Mouse (Mus musculus): Measurements from ENCODE around the gene Unc5c. TPM values are rescaled to one million over a fixed set of nuclear protein-coding genes. Genes with fewer than 3 reads are reported as not detected.

The Unc5c gene
- total and polyA plus RNA-seq, 2 experiments from 2014 or later, result 9.2 to 28.3 TPM

DNA sequence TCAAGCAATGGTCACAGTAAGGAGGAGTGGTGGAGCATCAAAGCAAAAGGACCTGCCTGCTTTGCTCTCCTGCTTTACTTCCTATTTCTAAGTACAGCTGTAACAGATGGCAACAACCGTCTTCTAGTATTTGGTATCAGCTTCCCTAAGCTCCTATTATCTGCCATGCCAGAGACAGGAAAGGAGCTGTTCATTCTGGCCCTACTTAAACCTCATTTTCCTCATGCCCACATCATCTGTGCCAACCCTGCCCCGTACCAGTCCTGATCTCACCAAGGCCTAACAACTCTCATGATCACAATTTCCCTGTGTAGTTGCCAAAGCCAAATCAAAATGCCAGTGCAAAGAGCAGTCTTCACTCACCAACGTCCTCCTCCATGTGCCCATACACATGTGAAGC lies 226.4 kb downstream of the Unc5c start:
- no peak overlapping the region for H3K4me2 ChIP-seq (ENCODE audit: low read depth)
- no peaks in the 10 kb centered on the region for H3K36me3 ChIP-seq (ENCODE audit: insufficient read depth)
- WGBS, result 36% methylated on average over 3 of the region's 3 CpGs
- ATAC-seq (peak; percentile 47; the same call in 1 of the 2 replicates), DNase-seq (no peak)
- no peak for TF ChIP-seq CTCF (IDR thresholded peaks at IDR 0.05; ENCODE audit: low read depth)
- no peak overlapping the region for H3K9ac ChIP-seq
- no peak overlapping the region for H3K4me3 ChIP-seq (ENCODE audit: low read depth, low read length)
- H3K27ac ChIP-seq (ENCODE audit: low read depth, low read length), result no peak overlapping the region
- no peaks in the 10 kb centered on the region for H3K9me3 ChIP-seq (ENCODE audit: low read length)
- 0 out of 2 replicates have a peak, but pooled peaks cover 3% of the 10 kb centered on the region for H3K4me1 ChIP-seq (ENCODE audit: insufficient read depth)
- H3K27me3 ChIP-seq (ENCODE audit: insufficient read depth, low read length), result no peaks in the 10 kb centered on the region

- H3K4me1 ChIP-seq (ENCODE audit: insufficient read depth), result 0 out of 2 replicates have a peak, but pooled peaks cover 3% of the 10 kb centered on the region
- no peak overlapping the region for H3K27ac ChIP-seq (ENCODE audit: low read depth, low read length)
- no peaks in the 10 kb centered on the region for H3K36me3 ChIP-seq (ENCODE audit: insufficient read depth)
- H3K9ac ChIP-seq, result no peak overlapping the region
- 22% methylated on average over 3 of the region's 3 CpGs for WGBS
- TF ChIP-seq CTCF (IDR thresholded peaks at IDR 0.05; ENCODE audit: low read depth), result no peak
- H3K4me3 ChIP-seq (ENCODE audit: low read depth, low read length), result no peak overlapping the region
- DNase-seq (peak; percentile 56), ATAC-seq (peak; percentile 53)
- H3K9me3 ChIP-seq (ENCODE audit: low read length), result no peaks in the 10 kb centered on the region
- no peak overlapping the region for H3K4me2 ChIP-seq (ENCODE audit: low read depth)
- H3K27me3 ChIP-seq (ENCODE audit: insufficient read depth, low read length), result no peaks in the 10 kb centered on the region
Observed at GRCm38 (mm10) chr3:141691846-141692245, 226.8 kb downstream of the Unc5c start.

DNA sequence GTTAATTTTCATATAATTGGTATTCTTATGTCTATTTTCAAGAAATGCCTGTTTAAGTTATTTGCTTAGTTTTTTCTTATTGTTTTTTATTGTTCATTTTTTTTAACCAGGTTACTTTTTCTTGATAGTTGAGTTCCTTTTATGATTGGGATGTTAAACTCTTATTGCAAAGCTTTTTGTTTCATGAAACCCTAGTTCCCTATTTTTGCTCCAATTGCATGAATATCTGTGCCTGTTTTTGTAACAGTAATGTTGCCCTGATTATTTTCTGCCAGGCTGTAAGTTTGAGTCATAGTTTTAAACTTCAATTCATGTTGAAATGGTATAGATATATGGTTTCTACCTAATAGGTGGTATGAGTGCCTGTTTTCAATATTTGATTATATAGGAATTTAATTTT lies 234.2 kb downstream of the Unc5c start:
- no peak overlapping the region for H3K4me3 ChIP-seq (ENCODE audit: low read depth, low read length)
- ATAC-seq, result no peak
- no peak for DNase-seq
- H3K27ac ChIP-seq (ENCODE audit: low read depth, low read length), result no peak overlapping the region
- no peaks in the 10 kb centered on the region for H3K9me3 ChIP-seq (ENCODE audit: low read length)
- TF ChIP-seq CTCF (IDR thresholded peaks at IDR 0.05; ENCODE audit: low read depth), result no peak
- no peak overlapping the region for H3K9ac ChIP-seq
- no peaks in the 10 kb centered on the region for H3K27me3 ChIP-seq (ENCODE audit: insufficient read depth, low read length)
- H3K4me2 ChIP-seq (ENCODE audit: low read depth), result no peak overlapping the region
- no peaks in the 10 kb centered on the region for H3K36me3 ChIP-seq (ENCODE audit: insufficient read depth)
- H3K4me1 ChIP-seq (ENCODE audit: insufficient read depth), result no peaks in the 10 kb centered on the region

- TF ChIP-seq CTCF (IDR thresholded peaks at IDR 0.05; ENCODE audit: low read depth), result no peak
- no peaks in the 10 kb centered on the region for H3K4me1 ChIP-seq (ENCODE audit: insufficient read depth)
- no peak overlapping the region for H3K4me2 ChIP-seq (ENCODE audit: low read depth)
- H3K36me3 ChIP-seq (ENCODE audit: insufficient read depth), result no peaks in the 10 kb centered on the region
- no peaks in the 10 kb centered on the region for H3K27me3 ChIP-seq (ENCODE audit: insufficient read depth, low read length)
- H3K9ac ChIP-seq, result no peak overlapping the region
- H3K27ac ChIP-seq (ENCODE audit: low read depth, low read length), result no peak overlapping the region
- no peak for ATAC-seq
- H3K9me3 ChIP-seq (ENCODE audit: low read length), result no peaks in the 10 kb centered on the region
- WGBS, result 75% methylated on average over 3 of the region's 3 CpGs
- H3K4me3 ChIP-seq (ENCODE audit: low read depth, low read length), result no peak overlapping the region
- DNase-seq, result no peak
Observed at GRCm38 (mm10) chr3:141701381-141701909, 236.4 kb downstream of the Unc5c start.

DNA sequence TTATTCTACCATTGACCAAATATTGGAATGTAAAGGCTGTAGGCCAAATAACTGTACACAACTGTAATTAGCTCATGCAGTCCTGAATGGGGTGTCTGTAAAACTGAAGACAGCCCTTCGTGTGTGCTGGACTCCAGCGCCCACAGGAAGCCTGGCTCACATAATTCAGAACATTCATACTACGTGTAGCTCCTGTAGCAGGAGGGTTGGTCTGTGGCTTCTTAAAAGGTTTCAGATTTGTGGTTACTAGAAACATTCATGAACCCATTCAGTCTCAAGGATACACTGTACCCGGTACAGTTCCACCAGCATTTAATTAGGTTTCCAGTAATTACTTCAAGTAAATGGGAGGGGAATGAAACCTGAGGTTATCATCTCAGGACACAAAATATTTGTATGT lies 246.6 kb downstream of the Unc5c start:
- H3K27me3 ChIP-seq (ENCODE audit: insufficient read depth, low read length), result no peaks in the 10 kb centered on the region
- WGBS, result 49% methylated on average over 4 of the region's 4 CpGs
- no peak for ATAC-seq
- no peak for TF ChIP-seq CTCF (IDR thresholded peaks at IDR 0.05; ENCODE audit: low read depth)
- no peak overlapping the region for H3K4me3 ChIP-seq (ENCODE audit: low read depth, low read length)
- no peak for DNase-seq
- H3K4me1 ChIP-seq (ENCODE audit: insufficient read depth), result no peaks in the 10 kb centered on the region
- H3K9me3 ChIP-seq (ENCODE audit: low read length), result no peaks in the 10 kb centered on the region
- no peak overlapping the region for H3K27ac ChIP-seq (ENCODE audit: low read depth, low read length)
- no peak overlapping the region for H3K9ac ChIP-seq
- no peak overlapping the region for H3K4me2 ChIP-seq (ENCODE audit: low read depth)
- no peaks in the 10 kb centered on the region for H3K36me3 ChIP-seq (ENCODE audit: insufficient read depth)

GRCm38 (mm10) chr3:141716371-141716770 lies 251.4 kb downstream of the Unc5c start:
- Histone ChIP-seq H3K9ac (no peak overlapping the region), H3K4me3 (ENCODE audit: low read depth, low read length) (no peak overlapping the region), H3K27ac (ENCODE audit: low read depth, low read length) (no peak overlapping the region), H3K4me2 (ENCODE audit: low read depth) (no peak overlapping the region), H3K4me1 (ENCODE audit: insufficient read depth) (no peaks in the 10 kb centered on the region), H3K9me3 (ENCODE audit: low read length) (no peaks in the 10 kb centered on the region), H3K36me3 (ENCODE audit: insufficient read depth) (no peaks in the 10 kb centered on the region), H3K27me3 (ENCODE audit: insufficient read depth, low read length) (no peaks in the 10 kb centered on the region)
- WGBS, result 63% methylated on average over 4 of the region's 4 CpGs
- DNase-seq (no peak), ATAC-seq (no peak)
- TF ChIP-seq CTCF (IDR thresholded peaks at IDR 0.05; ENCODE audit: low read depth), result no peak

DNA sequence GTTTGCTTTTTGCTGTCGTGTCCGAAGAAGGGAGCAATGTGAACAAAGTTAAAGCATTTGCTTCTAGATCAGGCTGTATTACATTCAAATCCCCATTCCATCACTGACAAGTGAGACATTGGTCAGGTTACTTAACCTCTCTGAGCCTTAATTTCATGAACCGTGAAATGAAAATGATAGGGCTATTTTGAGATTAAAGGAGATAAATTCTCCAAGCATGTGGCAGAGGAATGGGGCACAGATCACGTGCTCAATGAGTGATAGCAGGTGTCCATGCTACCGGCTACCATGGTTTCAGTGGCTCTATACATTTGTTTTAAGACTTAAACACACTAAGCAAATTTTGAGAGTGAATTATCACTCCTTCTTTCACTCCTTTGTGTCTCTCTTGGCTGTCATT lies 254.0 kb downstream of the Unc5c start:
- Histone ChIP-seq H3K27me3 (ENCODE audit: insufficient read depth, low read length) (no peaks in the 10 kb centered on the region), H3K4me1 (ENCODE audit: insufficient read depth) (no peaks in the 10 kb centered on the region), H3K9ac (no peak overlapping the region), H3K9me3 (ENCODE audit: low read length) (no peaks in the 10 kb centered on the region), H3K27ac (ENCODE audit: low read depth, low read length) (no peak overlapping the region), H3K4me3 (ENCODE audit: low read depth, low read length) (no peak overlapping the region), H3K36me3 (ENCODE audit: insufficient read depth) (no peaks in the 10 kb centered on the region), H3K4me2 (ENCODE audit: low read depth) (no peak overlapping the region)
- no peak for TF ChIP-seq CTCF (IDR thresholded peaks at IDR 0.05; ENCODE audit: low read depth)
- ATAC-seq, result no peak
- DNase-seq, result no peak
- WGBS, result 92% methylated on average over 5 of the region's 5 CpGs
